Comparison of ENCODE assay signal across 30 mouse cellular contexts in genomic region chr7:91493234-91493633, GRCm38 (mm10).
"Had no signal": no experiment of that assay in that cellular context is flagged by ENCODE, and none has a peak within 500 bp of the region (broad histone marks: within the 10 kb centered on the region; RNA-seq: fewer than 3 reads in every experiment).

No protein-coding gene starts in this region.

- H3K36me3 ChIP-seq: embryonic facial prominence, embryonic 10.5 days; embryonic facial prominence, embryonic 12.5 days; embryonic facial prominence, embryonic 13.5 days; embryonic facial prominence, embryonic 15.5 days; forebrain, embryonic 10.5 days; forebrain, embryonic 12.5 days; forebrain, embryonic 15.5 days had no signal

- H3K4me3 ChIP-seq: embryonic facial prominence, embryonic 10.5 days; embryonic facial prominence, embryonic 12.5 days; embryonic facial prominence, embryonic 13.5 days; embryonic facial prominence, embryonic 15.5 days; erythroblast, embryonic 14.5 days; forebrain, embryonic 10.5 days; forebrain, embryonic 12.5 days; forebrain, embryonic 13.5 days; forebrain, embryonic 15.5 days; gastrocnemius, adult 2 months; heart, adult 2 months had no signal

- H3K9ac ChIP-seq: embryonic facial prominence, embryonic 12.5 days; embryonic facial prominence, embryonic 13.5 days; embryonic facial prominence, embryonic 15.5 days; forebrain, embryonic 12.5 days; forebrain, embryonic 13.5 days; forebrain, embryonic 15.5 days; forebrain, postnatal 0 days had no signal

- H3K27me3 ChIP-seq: embryonic facial prominence, embryonic 12.5 days; embryonic facial prominence, embryonic 13.5 days; embryonic facial prominence, embryonic 15.5 days; forebrain, embryonic 12.5 days; forebrain, embryonic 13.5 days; forebrain, embryonic 15.5 days had no signal

- H3K9me3 ChIP-seq: embryonic facial prominence, embryonic 10.5 days; embryonic facial prominence, embryonic 12.5 days; embryonic facial prominence, embryonic 13.5 days; embryonic facial prominence, embryonic 15.5 days; forebrain, embryonic 10.5 days; forebrain, embryonic 12.5 days; forebrain, embryonic 13.5 days; forebrain, embryonic 15.5 days had no signal

- ATAC-seq: forebrain, embryonic 13.5 days; forebrain, embryonic 14.5 days; forebrain, embryonic 15.5 days; forebrain, embryonic 16.5 days; forebrain, postnatal 0 days had no signal

- H3K4me2 ChIP-seq: embryonic facial prominence, embryonic 12.5 days; embryonic facial prominence, embryonic 13.5 days; embryonic facial prominence, embryonic 15.5 days; forebrain, embryonic 12.5 days; forebrain, embryonic 13.5 days; forebrain, embryonic 15.5 days had no signal

- DNase-seq: cerebellum, adult 18-20 months; cerebellum, adult 2 months; cerebellum, adult 8-10 months; cerebellum, adult 9-10 months; cerebellum, adult 9-11 months; cerebellum, postnatal 10 days; cerebellum, postnatal 14 days; cerebellum, postnatal 25 days; cerebellum, postnatal 36 days; embryo, embryonic 11 days; forebrain, postnatal 0 days; gastrocnemius, adult 2 months; gastrocnemius, postnatal 10 days; gastrocnemius, postnatal 14 days; gastrocnemius, postnatal 25 days; gastrocnemius, postnatal 36 days; heart, adult 11 months; heart, adult 18-20 months; heart, adult 2 months had no signal

- H3K4me1 ChIP-seq: embryonic facial prominence, embryonic 10.5 days; embryonic facial prominence, embryonic 12.5 days; embryonic facial prominence, embryonic 13.5 days; embryonic facial prominence, embryonic 15.5 days; forebrain, embryonic 12.5 days; forebrain, embryonic 13.5 days; forebrain, embryonic 15.5 days had no signal

- H3K27ac ChIP-seq: embryonic facial prominence, embryonic 10.5 days; embryonic facial prominence, embryonic 12.5 days; embryonic facial prominence, embryonic 13.5 days; embryonic facial prominence, embryonic 15.5 days; forebrain, embryonic 10.5 days; forebrain, embryonic 12.5 days; forebrain, embryonic 13.5 days; forebrain, embryonic 15.5 days; gastrocnemius, adult 2 months; heart, adult 2 months had no signal
